Mouse (Mus musculus): ENCODE measurements around the gene Gm20388. TPM values are rescaled to one million over a fixed set of nuclear protein-coding genes. Genes with fewer than 3 reads are reported as not detected.
A peak's percentile ranks its signal among the peaks of the same experiment; 100 is the strongest.

Gm20388 gene
- polyA plus RNA-seq, 2 experiments: 8.5 TPM; not detected in 1

GRCm38 (mm10) chr8:120179027-120179431 lies 268.4 kb downstream of the Gm20388 start:
- Histone ChIP-seq H3K27ac (no peak overlapping the region), H3K4me1 (replicated peaks; ENCODE audit: control insufficient read depth in 2 of 2, insufficient read depth in 2 of 2, low read length in 1 of 2) (no peaks in the 10 kb centered on the region; a peak in 1 of 4 replicates), H3K36me3 (replicated peaks; ENCODE audit: control insufficient read depth, insufficient read depth, low read depth) (no peaks in the 10 kb centered on the region), H3K9me3 (ENCODE audit: control insufficient read depth, low read length) (no peaks in the 10 kb centered on the region), H3K4me3 (ENCODE audit: insufficient read depth in 1 of 2, low read depth in 2 of 2, low read length in 2 of 2) (peak overlapping the region in 1 of 2 experiments; percentile 27; a peak in 1 of 4 replicates), H3K4me2 (ENCODE audit: low read depth) (peak overlapping the region; percentile 35; the same call in 1 of the 2 replicates), H3K27me3 (ENCODE audit: control insufficient read depth, insufficient read depth, low read length) (peaks cover 7% of the 10 kb centered on the region), H3K9ac (replicated peaks) (no peak overlapping the region)
- peak; percentile 97 for TF ChIP-seq CTCF (IDR thresholded peaks at IDR 0.05; ENCODE audit: low read depth)
- no peak for TF ChIP-seq EP300 (IDR thresholded peaks at IDR 0.05; ENCODE audit: low read depth)
- DNase-seq (ENCODE audit: low read depth in 3 of 3, low spot score in 3 of 3): peak; percentile 51 to 56 (median 54)
- WGBS (ENCODE audit: insufficient replicate concordance): under 1% methylated on average over 10 of the region's 10 CpGs
- ATAC-seq (ENCODE audit: insufficient read depth): peak; percentile 64; the same call in 1 of the 2 replicates

GRCm38 (mm10) chr8:120180445-120180970 lies 269.9 kb downstream of the Gm20388 start:
- H3K9me3 ChIP-seq (ENCODE audit: control insufficient read depth, low read length): no peaks in the 10 kb centered on the region
- H3K4me3 ChIP-seq (ENCODE audit: insufficient read depth in 1 of 2, low read depth in 2 of 2, low read length in 2 of 2): no peak overlapping the region
- ATAC-seq (ENCODE audit: insufficient read depth): no peak
- H3K27ac ChIP-seq: no peak overlapping the region
- H3K36me3 ChIP-seq (replicated peaks; ENCODE audit: control insufficient read depth, insufficient read depth, low read depth): no peaks in the 10 kb centered on the region
- H3K4me1 ChIP-seq (replicated peaks; ENCODE audit: control insufficient read depth in 2 of 2, insufficient read depth in 2 of 2, low read length in 1 of 2): no peaks in the 10 kb centered on the region; a peak in 1 of 4 replicates
- TF ChIP-seq CTCF (IDR thresholded peaks at IDR 0.05; ENCODE audit: low read depth) (no peak), EP300 (IDR thresholded peaks at IDR 0.05; ENCODE audit: low read depth) (no peak)
- H3K4me2 ChIP-seq (ENCODE audit: low read depth): no peak overlapping the region
- no peak overlapping the region for H3K9ac ChIP-seq (replicated peaks)
- H3K27me3 ChIP-seq (ENCODE audit: control insufficient read depth, insufficient read depth, low read length): peaks cover 7% of the 10 kb centered on the region
- no peak for DNase-seq (ENCODE audit: low read depth in 3 of 3, low spot score in 3 of 3)
- 54% methylated on average over 7 of the region's 7 CpGs for WGBS (ENCODE audit: insufficient replicate concordance)

GRCm38 (mm10) chr8:120181274-120181673 lies 270.6 kb downstream of the Gm20388 start:
- Histone ChIP-seq H3K36me3 (replicated peaks; ENCODE audit: control insufficient read depth, insufficient read depth, low read depth) (no peaks in the 10 kb centered on the region), H3K4me3 (ENCODE audit: insufficient read depth in 1 of 2, low read depth in 2 of 2, low read length in 2 of 2) (no peak overlapping the region), H3K27me3 (ENCODE audit: control insufficient read depth, insufficient read depth, low read length) (peaks cover 7% of the 10 kb centered on the region), H3K27ac (no peak overlapping the region), H3K9me3 (ENCODE audit: control insufficient read depth, low read length) (no peaks in the 10 kb centered on the region), H3K4me2 (ENCODE audit: low read depth) (no peak overlapping the region), H3K9ac (replicated peaks) (no peak overlapping the region), H3K4me1 (replicated peaks; ENCODE audit: control insufficient read depth in 2 of 2, insufficient read depth in 2 of 2, low read length in 1 of 2) (no peaks in the 10 kb centered on the region; a peak in 1 of 4 replicates)
- 60% methylated on average over 5 of the region's 5 CpGs for WGBS (ENCODE audit: insufficient replicate concordance)
- DNase-seq (ENCODE audit: low read depth in 3 of 3, low spot score in 3 of 3): no peak
- no peak for TF ChIP-seq EP300 (IDR thresholded peaks at IDR 0.05; ENCODE audit: low read depth)
- no peak for ATAC-seq (ENCODE audit: insufficient read depth)

- DNase-seq (ENCODE audit: low read depth in 3 of 3, low spot score in 3 of 3) (no peak), ATAC-seq (ENCODE audit: insufficient read depth) (no peak)
- peaks cover 7% of the 10 kb centered on the region for H3K27me3 ChIP-seq (ENCODE audit: control insufficient read depth, insufficient read depth, low read length)
- H3K9me3 ChIP-seq (ENCODE audit: control insufficient read depth, low read length): no peaks in the 10 kb centered on the region
- H3K9ac ChIP-seq (replicated peaks): no peak overlapping the region
- H3K4me1 ChIP-seq (replicated peaks; ENCODE audit: control insufficient read depth in 2 of 2, insufficient read depth in 2 of 2, low read length in 1 of 2): no peaks in the 10 kb centered on the region; a peak in 1 of 4 replicates
- TF ChIP-seq EP300 (IDR thresholded peaks at IDR 0.05; ENCODE audit: low read depth) (no peak), CTCF (IDR thresholded peaks at IDR 0.05; ENCODE audit: low read depth) (0 out of 2 replicates have a peak, but pooled peaks have one; percentile 5)
- H3K27ac ChIP-seq: no peak overlapping the region
- WGBS (ENCODE audit: insufficient replicate concordance): 46% methylated on average over 4 of the region's 4 CpGs
- H3K4me3 ChIP-seq (ENCODE audit: insufficient read depth in 1 of 2, low read depth in 2 of 2, low read length in 2 of 2): no peak overlapping the region
- no peaks in the 10 kb centered on the region for H3K36me3 ChIP-seq (replicated peaks; ENCODE audit: control insufficient read depth, insufficient read depth, low read depth)
- no peak overlapping the region for H3K4me2 ChIP-seq (ENCODE audit: low read depth)
Measured at GRCm38 (mm10) chr8:120181861-120182414, 271.3 kb downstream of the Gm20388 start.

GRCm38 (mm10) chr8:120184366-120184765 lies 273.7 kb downstream of the Gm20388 start:
- DNase-seq (ENCODE audit: low read depth in 3 of 3, low spot score in 3 of 3) (no peak), ATAC-seq (ENCODE audit: insufficient read depth) (no peak)
- Histone ChIP-seq H3K4me2 (ENCODE audit: low read depth) (no peak overlapping the region), H3K36me3 (replicated peaks; ENCODE audit: control insufficient read depth, insufficient read depth, low read depth) (no peaks in the 10 kb centered on the region), H3K27ac (no peak overlapping the region), H3K27me3 (ENCODE audit: control insufficient read depth, insufficient read depth, low read length) (no peaks in the 10 kb centered on the region), H3K9me3 (ENCODE audit: control insufficient read depth, low read length) (no peaks in the 10 kb centered on the region), H3K4me3 (ENCODE audit: insufficient read depth in 1 of 2, low read depth in 2 of 2, low read length in 2 of 2) (no peak overlapping the region), H3K9ac (replicated peaks) (no peak overlapping the region), H3K4me1 (replicated peaks; ENCODE audit: control insufficient read depth in 2 of 2, insufficient read depth in 2 of 2, low read length in 1 of 2) (no peaks in the 10 kb centered on the region; a peak in 1 of 4 replicates)
- TF ChIP-seq EP300 (IDR thresholded peaks at IDR 0.05; ENCODE audit: low read depth) (no peak), CTCF (IDR thresholded peaks at IDR 0.05; ENCODE audit: low read depth) (no peak)
- 28% methylated on average over 9 of the region's 9 CpGs for WGBS (ENCODE audit: insufficient replicate concordance)

Data from liver, embryonic 14.5 days (tissue).